Mouse (Mus musculus): ENCODE results near the gene Rps6ka2. TPM values are rescaled to one million over a fixed set of nuclear protein-coding genes. Genes with fewer than 3 reads are reported as not detected.
A peak's percentile ranks its signal among the peaks of the same experiment; 100 is the strongest.

Rps6ka2 gene
- polyA plus RNA-seq, 1 experiment from 2014 or later: 8.4 TPM

DNA sequence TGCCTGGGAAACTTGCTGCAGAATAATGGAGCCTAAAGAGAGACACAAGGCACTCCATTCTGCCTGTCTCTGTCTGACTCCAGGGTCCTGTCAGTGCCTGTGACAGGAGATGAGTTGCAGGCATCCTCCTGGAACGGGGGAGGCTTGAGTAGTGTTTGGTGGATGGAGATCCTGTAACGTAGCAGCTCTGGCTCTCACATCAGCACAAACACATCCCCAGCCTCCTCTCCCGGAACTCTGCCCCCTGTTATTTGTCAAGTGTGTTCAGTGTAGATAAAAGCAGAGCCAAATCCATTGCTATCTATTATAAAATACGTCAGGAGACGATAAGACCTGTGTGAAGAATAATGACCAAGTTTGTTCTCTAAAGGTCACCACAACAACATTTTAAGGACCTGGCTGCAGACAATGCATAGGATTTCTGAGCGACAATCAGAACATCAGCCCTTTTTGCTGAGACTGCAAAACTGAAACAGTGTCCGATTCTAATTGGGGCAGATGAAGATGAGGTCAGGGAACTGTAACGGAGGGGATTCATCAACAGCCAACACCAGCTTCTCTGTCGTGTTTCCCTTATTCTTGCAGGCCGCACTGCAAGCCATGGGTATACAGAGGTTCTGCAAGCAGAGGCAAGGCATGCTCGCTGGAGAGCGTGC, 99.4 kb downstream of the Rps6ka2 start:
- Histone ChIP-seq H3K27me3 (ENCODE audit: insufficient read depth, low read length) (no peaks in the 10 kb centered on the region), H3K27ac (no peak overlapping the region), H3K9me3 (replicated peaks; ENCODE audit: low read length) (no peaks in the 10 kb centered on the region), H3K9ac (ENCODE audit: low read depth, low read length) (no peak overlapping the region), H3K4me3 (replicated peaks; ENCODE audit: low read depth, low read length) (no peak overlapping the region), H3K4me1 (replicated peaks; ENCODE audit: insufficient read depth, low read length) (0 out of 2 replicates have a peak, but pooled peaks cover 6% of the 10 kb centered on the region), H3K36me3 (ENCODE audit: insufficient read depth, low read length) (no peaks in the 10 kb centered on the region), H3K4me2 (ENCODE audit: low read length) (no peak overlapping the region)
- WGBS: 44% methylated on average over 12 of the region's 12 CpGs
- ATAC-seq (replicated peaks; ENCODE audit: low FRiP score, low read depth) (no peak), DNase-seq (ENCODE audit: low spot score) (no peak)
- TF ChIP-seq CTCF (IDR thresholded peaks at IDR 0.05; ENCODE audit: low read depth): no peak

GRCm38 (mm10) chr17:7270506-7270905, 100.6 kb downstream of the Rps6ka2 start:
- Histone ChIP-seq H3K27ac (no peak overlapping the region), H3K36me3 (ENCODE audit: insufficient read depth, low read length) (0 out of 2 replicates have a peak, but pooled peaks cover 3% of the 10 kb centered on the region), H3K9me3 (replicated peaks; ENCODE audit: low read length) (no peaks in the 10 kb centered on the region), H3K9ac (ENCODE audit: low read depth, low read length) (no peak overlapping the region), H3K4me3 (replicated peaks; ENCODE audit: low read depth, low read length) (no peak overlapping the region), H3K4me1 (replicated peaks; ENCODE audit: insufficient read depth, low read length) (0 out of 2 replicates have a peak, but pooled peaks cover 6% of the 10 kb centered on the region), H3K4me2 (ENCODE audit: low read length) (no peak overlapping the region), H3K27me3 (ENCODE audit: insufficient read depth, low read length) (no peaks in the 10 kb centered on the region)
- 64% methylated on average over 8 of the region's 8 CpGs for WGBS
- peak; percentile 63; the same call in 1 of the 2 replicates for ATAC-seq (replicated peaks; ENCODE audit: low FRiP score, low read depth)
- no peak for TF ChIP-seq CTCF (IDR thresholded peaks at IDR 0.05; ENCODE audit: low read depth)
- DNase-seq (ENCODE audit: low spot score): no peak

DNA sequence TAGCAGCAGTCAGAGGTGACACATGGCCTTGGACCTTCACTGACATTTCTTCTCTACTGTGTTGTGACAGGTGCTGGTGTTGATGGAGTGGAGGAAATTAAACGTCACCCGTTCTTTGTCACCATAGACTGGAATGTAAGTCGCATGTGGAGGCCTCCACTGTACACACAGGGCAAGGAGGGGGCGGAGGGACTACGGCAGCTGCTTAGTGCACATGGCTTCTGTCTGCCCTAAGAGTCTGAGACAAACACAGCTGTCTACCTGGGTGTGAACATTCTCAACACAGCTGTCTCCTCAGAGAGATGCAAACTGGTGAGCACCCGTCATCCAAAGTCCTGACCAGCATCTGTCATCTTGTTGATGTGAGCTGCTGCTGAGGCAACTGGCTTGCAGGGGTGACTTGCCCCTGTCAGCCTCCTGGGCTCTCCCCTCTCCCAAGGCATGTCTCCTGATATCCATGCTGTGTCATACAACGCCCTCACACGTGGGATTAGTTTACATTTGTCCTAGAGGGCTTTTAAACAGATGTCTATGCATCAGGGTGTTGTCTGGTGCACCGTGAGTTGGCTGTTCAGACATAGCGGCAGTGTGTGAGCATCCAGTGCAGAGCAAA, 101.7 kb downstream of the Rps6ka2 start:
- 52% methylated on average over 10 of the region's 10 CpGs for WGBS
- H3K27ac ChIP-seq: no peak overlapping the region
- H3K9me3 ChIP-seq (replicated peaks; ENCODE audit: low read length): no peaks in the 10 kb centered on the region
- H3K9ac ChIP-seq (ENCODE audit: low read depth, low read length): no peak overlapping the region
- H3K27me3 ChIP-seq (ENCODE audit: insufficient read depth, low read length): no peaks in the 10 kb centered on the region
- no peak for TF ChIP-seq CTCF (IDR thresholded peaks at IDR 0.05; ENCODE audit: low read depth)
- 0 out of 2 replicates have a peak, but pooled peaks cover 6% of the 10 kb centered on the region for H3K4me1 ChIP-seq (replicated peaks; ENCODE audit: insufficient read depth, low read length)
- no peak overlapping the region for H3K4me2 ChIP-seq (ENCODE audit: low read length)
- no peak overlapping the region for H3K4me3 ChIP-seq (replicated peaks; ENCODE audit: low read depth, low read length)
- DNase-seq (ENCODE audit: low spot score) (peak; percentile 22), ATAC-seq (replicated peaks; ENCODE audit: low FRiP score, low read depth) (no peak)
- 0 out of 2 replicates have a peak, but pooled peaks cover 3% of the 10 kb centered on the region for H3K36me3 ChIP-seq (ENCODE audit: insufficient read depth, low read length)

- Histone ChIP-seq H3K4me2 (ENCODE audit: low read length) (no peak overlapping the region), H3K27ac (peak overlapping the region; percentile 28; the same call in 1 of the 2 replicates), H3K36me3 (ENCODE audit: insufficient read depth, low read length) (peaks cover 7% of the 10 kb centered on the region; the same call in 1 of the 2 replicates), H3K27me3 (ENCODE audit: insufficient read depth, low read length) (no peaks in the 10 kb centered on the region), H3K4me3 (replicated peaks; ENCODE audit: low read depth, low read length) (no peak overlapping the region), H3K9ac (ENCODE audit: low read depth, low read length) (no peak overlapping the region), H3K4me1 (replicated peaks; ENCODE audit: insufficient read depth, low read length) (0 out of 2 replicates have a peak, but pooled peaks cover 6% of the 10 kb centered on the region), H3K9me3 (replicated peaks; ENCODE audit: low read length) (no peaks in the 10 kb centered on the region)
- 16% methylated on average over 9 of the region's 9 CpGs for WGBS
- TF ChIP-seq CTCF (IDR thresholded peaks at IDR 0.05; ENCODE audit: low read depth): no peak
- ATAC-seq (replicated peaks; ENCODE audit: low FRiP score, low read depth) (peak; percentile 47; the same call in 1 of the 2 replicates), DNase-seq (ENCODE audit: low spot score) (peak; percentile 33)
These were observed 103.1 kb downstream of the Rps6ka2 start for GRCm38 (mm10) chr17:7273054-7273453.

DNA sequence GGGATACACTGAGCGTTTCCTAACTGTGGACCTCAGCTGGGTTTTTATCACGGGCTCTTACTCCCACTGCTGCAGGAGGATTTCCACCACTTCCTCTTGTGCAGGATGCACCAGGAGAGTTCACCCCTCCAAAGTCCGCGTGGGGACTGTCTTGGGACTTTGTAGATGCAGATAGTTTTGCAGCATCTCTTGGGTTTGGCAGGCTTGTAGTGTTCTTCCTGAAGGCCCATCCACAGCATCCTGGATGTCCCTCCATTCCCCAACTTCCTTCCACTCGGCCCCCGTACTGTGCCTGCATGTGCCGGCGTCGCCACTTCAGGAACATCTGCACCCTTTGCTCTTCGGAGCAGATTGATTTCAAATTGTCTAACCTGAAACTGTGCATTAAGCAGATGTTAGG, 103.9 kb downstream of the Rps6ka2 start:
- Histone ChIP-seq H3K27ac (no peak overlapping the region), H3K36me3 (ENCODE audit: insufficient read depth, low read length) (peaks cover 7% of the 10 kb centered on the region; the same call in 1 of the 2 replicates), H3K9ac (ENCODE audit: low read depth, low read length) (no peak overlapping the region), H3K9me3 (replicated peaks; ENCODE audit: low read length) (no peaks in the 10 kb centered on the region), H3K4me3 (replicated peaks; ENCODE audit: low read depth, low read length) (no peak overlapping the region), H3K4me1 (replicated peaks; ENCODE audit: insufficient read depth, low read length) (0 out of 2 replicates have a peak, but pooled peaks cover 6% of the 10 kb centered on the region), H3K4me2 (ENCODE audit: low read length) (no peak overlapping the region), H3K27me3 (ENCODE audit: insufficient read depth, low read length) (no peaks in the 10 kb centered on the region)
- ATAC-seq (replicated peaks; ENCODE audit: low FRiP score, low read depth) (no peak), DNase-seq (ENCODE audit: low spot score) (no peak)
- 81% methylated on average over 10 of the region's 10 CpGs for WGBS
- no peak for TF ChIP-seq CTCF (IDR thresholded peaks at IDR 0.05; ENCODE audit: low read depth)

- Histone ChIP-seq H3K9ac (ENCODE audit: low read depth, low read length) (no peak overlapping the region), H3K9me3 (replicated peaks; ENCODE audit: low read length) (no peaks in the 10 kb centered on the region), H3K36me3 (ENCODE audit: insufficient read depth, low read length) (peaks cover 17% of the 10 kb centered on the region; the same call in 1 of the 2 replicates), H3K4me3 (replicated peaks; ENCODE audit: low read depth, low read length) (no peak overlapping the region), H3K27ac (no peak overlapping the region), H3K4me2 (ENCODE audit: low read length) (no peak overlapping the region), H3K27me3 (ENCODE audit: insufficient read depth, low read length) (no peaks in the 10 kb centered on the region), H3K4me1 (replicated peaks; ENCODE audit: insufficient read depth, low read length) (0 out of 2 replicates have a peak, but pooled peaks cover 1% of the 10 kb centered on the region)
- WGBS: 90% methylated on average over 15 of the region's 15 CpGs
- TF ChIP-seq CTCF (IDR thresholded peaks at IDR 0.05; ENCODE audit: low read depth): no peak
- ATAC-seq (replicated peaks; ENCODE audit: low FRiP score, low read depth) (no peak), DNase-seq (ENCODE audit: low spot score) (no peak)
These were observed 108.9 kb downstream of the Rps6ka2 start for GRCm38 (mm10) chr17:7278702-7279242.
